Mouse (Mus musculus) MEL (cell line): ENCODE measurements around the gene Daam1. TPM values are rescaled to one million over a fixed set of nuclear protein-coding genes. Genes with fewer than 3 reads are reported as not detected.

ENCODE experiments used
- DNase-seq: peaks from one replicate; pipeline ENCODE4 v3.0.0; 2011; ENCODE audit warnings: low read depth, low spot score
- H3K27ac ChIP-seq: 2 replicates; pipeline ENCODE4 v1.5.1; 2012; ENCODE audit warnings: low read depth, mild to moderate bottlenecking, control low read depth, low read length, moderate library complexity; ENCODE audit not compliant: control insufficient read depth
- H3K27me3 ChIP-seq, 2 experiments: fragments of 150-350 bp in 1 of 2; sonication (generic) in 1 of 2; 2 replicates each; pipeline ENCODE4 v1.6.1; 2012; ENCODE audit warnings: low read length in 2 of 2, mild to moderate bottlenecking in 2 of 2, improper control_type of control experiment in 1 of 2, moderate library complexity in 1 of 2; ENCODE audit not compliant: insufficient read depth in 2 of 2, control insufficient read depth in 1 of 2
- H3K36me3 ChIP-seq, 2 experiments: 2 replicates each; pipeline ENCODE4 v1.6.1; 2012 to 2014; ENCODE audit warnings: low read length in 2 of 2, improper control_type of control experiment in 1 of 2, inconsistent platforms in 1 of 2, mild to moderate bottlenecking in 1 of 2; ENCODE audit not compliant: insufficient read depth in 2 of 2, control insufficient read depth in 1 of 2
- H3K4me1 ChIP-seq, 2 experiments: fragments of 150-350 bp in 1 of 2; sonication (generic) in 1 of 2; 2 replicates each; pipeline ENCODE4 v1.6.1; 2012; ENCODE audit warnings: low read length in 2 of 2, improper control_type of control experiment in 1 of 2, mild to moderate bottlenecking in 1 of 2; ENCODE audit not compliant: insufficient read depth in 2 of 2, control insufficient read depth in 1 of 2
- H3K4me3 ChIP-seq, 2 experiments: fragments of 150-350 bp in 1 of 2; sonication (generic) in 1 of 2; 2 replicates each; pipeline ENCODE4 v1.5.1; 2012; ENCODE audit warnings: low read depth in 2 of 2, low read length in 2 of 2, mild to moderate bottlenecking in 2 of 2, moderate library complexity in 2 of 2, control low read depth in 1 of 2, improper control_type of control experiment in 1 of 2; ENCODE audit not compliant: control insufficient read depth in 1 of 2, insufficient read depth in 1 of 2
- H3K79me2 ChIP-seq: 2 replicates; pipeline ENCODE4 v1.6.1; 2012; ENCODE audit warnings: mild to moderate bottlenecking, low read length, moderate library complexity; ENCODE audit not compliant: control insufficient read depth, poor library complexity, insufficient read depth
- H3K9ac ChIP-seq: 2 replicates; pipeline ENCODE4 v1.6.1; 2012; ENCODE audit warnings: low read depth, mild to moderate bottlenecking, control low read depth, low read length, moderate library complexity; ENCODE audit not compliant: control insufficient read depth, poor library complexity, severe bottlenecking
- H3K9me3 ChIP-seq: fragments of 150-350 bp; sonication (generic); replicated peaks from 2 replicates; pipeline ENCODE4 v1.6.1; 2012; ENCODE audit warnings: mild to moderate bottlenecking, low read length, improper control_type of control experiment, moderate library complexity; ENCODE audit not compliant: insufficient read depth
- BHLHE40 ChIP-seq: IDR thresholded peaks from 2 replicates; pipeline ENCODE4 v1.6.1; 2012; ENCODE audit warnings: low read depth, mild to moderate bottlenecking, inconsistent platforms, low read length, improper control_type of control experiment, borderline replicate concordance
- CHD2 ChIP-seq: IDR thresholded peaks from 2 replicates; pipeline ENCODE4 v1.6.1; 2011; ENCODE audit warnings: low read length, improper control_type of control experiment
- E2F4 ChIP-seq: IDR thresholded peaks from 2 replicates; pipeline ENCODE4 v1.6.1; 2011; ENCODE audit warnings: low read depth, low read length, improper control_type of control experiment, borderline replicate concordance
- EP300 ChIP-seq, 2 experiments: IDR thresholded peaks; 2 replicates each; pipeline ENCODE4 v1.6.1; 2011; ENCODE audit warnings: improper control_type of control experiment in 2 of 2, low read length in 2 of 2, low read depth in 1 of 2, mild to moderate bottlenecking in 1 of 2
- ETS1 ChIP-seq: IDR thresholded peaks from 2 replicates; pipeline ENCODE4 v1.6.1; 2012; ENCODE audit warnings: low read depth, mild to moderate bottlenecking, inconsistent platforms, low read length, improper control_type of control experiment, moderate library complexity
- GATA1 ChIP-seq: IDR thresholded peaks from 2 replicates; pipeline ENCODE4 v1.6.1; 2011; ENCODE audit warnings: low read depth, low read length, improper control_type of control experiment
- HCFC1 ChIP-seq: IDR thresholded peaks from 2 replicates; pipeline ENCODE4 v1.6.1; 2012; ENCODE audit warnings: low read depth, mild to moderate bottlenecking, inconsistent platforms, low read length, improper control_type of control experiment, moderate library complexity
- JUND ChIP-seq: IDR thresholded peaks from 2 replicates; pipeline ENCODE4 v1.6.1; 2011; ENCODE audit warnings: low read depth, mild to moderate bottlenecking, improper control_type of control experiment, low read length
- KAT2A ChIP-seq: conservative IDR thresholded peaks from 2 replicates; pipeline ENCODE4 v1.6.1; 2012; ENCODE audit warnings: low read depth, low read length, improper control_type of control experiment, inconsistent platforms
- MAFK ChIP-seq: IDR thresholded peaks from 2 replicates; pipeline ENCODE4 v1.6.1; 2011; ENCODE audit warnings: low read depth, mild to moderate bottlenecking, low read length, improper control_type of control experiment, borderline replicate concordance
- MEF2A ChIP-seq: IDR thresholded peaks from 2 replicates; pipeline ENCODE4 v1.6.1; 2014; ENCODE audit warnings: low read depth, mild to moderate bottlenecking, inconsistent platforms, low read length, improper control_type of control experiment; ENCODE audit not compliant: poor library complexity, insufficient replicate concordance, severe bottlenecking; ENCODE audit errors: extremely low read depth
- MYC ChIP-seq: IDR thresholded peaks from 2 replicates; pipeline ENCODE4 v1.6.1; 2011; ENCODE audit warnings: low read depth, mild to moderate bottlenecking, low read length, improper control_type of control experiment, moderate library complexity
- NELFE ChIP-seq: IDR thresholded peaks from 2 replicates; pipeline ENCODE4 v1.6.1; 2011; ENCODE audit warnings: low read depth, low read length, improper control_type of control experiment
- NRF1 ChIP-seq: IDR thresholded peaks from 2 replicates; pipeline ENCODE4 v1.6.1; 2014; ENCODE audit warnings: low read depth, mild to moderate bottlenecking, inconsistent platforms, low read length, improper control_type of control experiment, moderate library complexity; ENCODE audit not compliant: poor library complexity, insufficient read depth, severe bottlenecking
- SMC3 ChIP-seq: IDR thresholded peaks from 2 replicates; pipeline ENCODE4 v1.6.1; 2011; ENCODE audit warnings: low read depth, low read length, improper control_type of control experiment
- TAL1 ChIP-seq: IDR thresholded peaks from 2 replicates; pipeline ENCODE4 v1.6.1; 2012; ENCODE audit warnings: mild to moderate bottlenecking, inconsistent platforms, low read length, moderate library complexity, mixed read lengths
- USF1 ChIP-seq: IDR thresholded peaks from 2 replicates; pipeline ENCODE4 v1.6.1; 2014; ENCODE audit warnings: low read depth, mild to moderate bottlenecking, inconsistent platforms, low read length, improper control_type of control experiment, moderate library complexity
- ZMIZ1 ChIP-seq: IDR thresholded peaks from 2 replicates; pipeline ENCODE4 v1.6.1; 2012; ENCODE audit warnings: low read depth, mild to moderate bottlenecking, inconsistent platforms, low read length, improper control_type of control experiment, moderate library complexity
- polyA plus RNA-seq, 2 experiments: library from polyadenylated mRNA; stranded (reverse) in 1 of 2; unstranded in 1 of 2; fragments of >175 nt in 1 of 2; fragments of >200 nt in 1 of 2; gene quantifications; 2 replicates each; pipeline versions ENCODE4 v1.2.1 to v1.2.4; 2012; ENCODE audit warnings: low replicate concordance in 2 of 2, low read depth in 1 of 2; ENCODE audit not compliant: insufficient read length in 2 of 2, insufficient read depth in 1 of 2, missing spikeins in 1 of 2
- total RNA-seq: library from RNA; depleted of rRNA; stranded (reverse); fragments of 300-350 nt; gene quantifications from 2 replicates; pipeline ENCODE4 v1.2.3, GENCODE M21; 2012

The Daam1 gene
- total and polyA plus RNA-seq, 3 experiments: 9.2 to 12.0 TPM; not detected in 1

DNA sequence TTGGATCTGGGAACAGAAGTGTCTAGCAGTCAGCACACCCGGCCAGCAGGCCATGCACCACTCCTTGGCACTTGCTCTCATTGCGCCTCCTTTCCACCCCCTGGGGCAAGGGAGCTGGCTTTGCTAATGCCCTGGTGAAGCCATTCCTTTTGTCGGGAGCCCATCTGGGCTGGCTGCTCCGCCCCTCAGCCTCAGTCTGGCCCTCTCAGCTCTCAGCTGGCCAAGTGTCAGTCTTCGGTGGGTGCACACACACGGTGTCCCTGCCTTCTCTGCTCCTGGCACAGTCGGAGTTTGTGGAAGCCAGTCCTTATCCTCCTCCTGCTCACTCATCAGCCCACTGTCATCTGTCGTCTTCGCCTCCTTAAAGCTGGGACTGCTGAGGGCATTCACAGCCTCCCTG is 142.7 kb downstream of the Daam1 start:
- H3K4me3 ChIP-seq: no peak overlapping the region
- peaks cover 10 to 21% of the 10 kb centered on the region in 2 experiments for H3K4me1 ChIP-seq
- H3K79me2 ChIP-seq: no peaks in the 10 kb centered on the region
- H3K36me3 ChIP-seq: peaks cover 3 to 16% of the 10 kb centered on the region in 2 experiments; a peak in 3 of 4 replicates
- TF ChIP-seq GATA1 (no peak), CHD2 (no peak), MYC (no peak), KAT2A (no peak), SMC3 (no peak), TAL1 (no peak), MAFK (no peak), BHLHE40 (no peak), E2F4 (no peak), ZMIZ1 (no peak), EP300 (IDR thresholded peaks at IDR 0.05; ENCODE audit: low read depth in 1 of 2, low read length in 2 of 2) (no peak), JUND (no peak), USF1 (no peak), NELFE (no peak), HCFC1 (no peak), MEF2A (no peak), ETS1 (no peak)
- TF ChIP-seq, all 39 proteins: peak for 0
- no peak overlapping the region for H3K27ac ChIP-seq
- H3K9ac ChIP-seq: no peak overlapping the region
- DNase-seq: no peak
- no peaks in the 10 kb centered on the region for H3K9me3 ChIP-seq
- no peaks in the 10 kb centered on the region for H3K27me3 ChIP-seq

DNA sequence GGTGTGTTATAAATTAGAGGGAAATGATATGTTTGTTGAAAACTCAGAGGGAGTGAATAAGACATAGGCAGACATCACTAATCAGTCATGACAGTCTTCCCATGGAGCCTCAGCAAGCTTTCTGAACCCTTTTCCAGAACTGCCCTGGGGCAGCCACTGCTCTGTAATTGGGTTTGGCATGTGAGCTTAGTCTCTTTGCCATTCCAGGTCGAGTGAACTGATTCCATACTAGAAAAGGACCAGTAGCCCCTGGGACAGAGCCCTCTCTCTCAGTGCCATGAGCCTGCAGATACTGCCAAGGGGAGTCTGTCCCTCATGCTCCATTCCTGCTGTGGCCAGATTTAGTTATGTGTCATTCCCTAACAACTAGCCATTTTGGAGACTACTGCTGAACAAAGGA is 144.7 kb downstream of the Daam1 start:
- Histone ChIP-seq H3K9ac (no peak overlapping the region), H3K27me3 (no peaks in the 10 kb centered on the region), H3K4me3 (no peak overlapping the region), H3K36me3 (peaks cover 2 to 32% of the 10 kb centered on the region in 2 experiments; a peak in 3 of 4 replicates), H3K4me1 (peaks cover 23 to 35% of the 10 kb centered on the region in 2 experiments), H3K79me2 (no peaks in the 10 kb centered on the region), H3K9me3 (no peaks in the 10 kb centered on the region), H3K27ac (no peak overlapping the region)
- DNase-seq: no peak
- no peak for TF ChIP-seq NELFE
- no peak for TF ChIP-seq NRF1
- TF ChIP-seq E2F4: no peak
